Mouse (Mus musculus): ENCODE measurements around the gene Scgb1a1. TPM values are rescaled to one million over a fixed set of nuclear protein-coding genes. Genes with fewer than 3 reads are reported as not detected.
"Not testable (repeated sequence)": the region's sequence is repeated elsewhere in the genome, so short reads cannot be mapped to it uniquely, and the experiment has no call there.

Gene Scgb1a1
- polyA plus RNA-seq (2014; fragmentation: Nextera tagmentation; extraction: Ambion mirVana), result not detected in 2 replicates

DNA sequence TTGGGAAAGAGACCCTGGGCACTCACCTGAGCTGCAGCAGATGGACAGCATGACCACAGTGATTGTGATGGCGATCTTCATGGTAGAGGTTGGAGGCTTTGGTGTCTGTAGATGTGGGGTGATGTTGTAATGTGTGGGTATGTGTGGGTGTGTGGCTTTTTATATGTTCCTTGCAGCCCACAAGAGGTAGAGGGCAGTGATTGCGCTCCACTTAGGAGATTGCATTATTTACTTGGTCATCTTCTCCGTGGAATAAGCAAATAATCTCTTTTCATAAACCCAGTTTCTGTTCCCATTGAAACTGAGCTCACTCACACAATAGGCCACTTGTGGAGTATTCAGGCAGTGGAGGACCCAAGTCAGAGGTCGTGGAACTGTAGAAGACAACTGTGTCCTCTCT is at the start of gene Scgb1a1:
Gene Scgb1a1, minus strand, starts transcription at position 138 of the 400 bp plus-strand sequence.
- ATAC-seq (replicated peaks; ENCODE audit: low FRiP score) (no peak), DNase-seq (ENCODE audit: low spot score) (no peak)
- no peak within 1 kb of the TSS for H3K27ac ChIP-seq (ENCODE audit: low read depth, low read length)
- no peaks in the 10 kb centered on the region for H3K36me3 ChIP-seq (ENCODE audit: control insufficient read depth, insufficient read depth, low read length)
- H3K4me1 ChIP-seq (replicated peaks; ENCODE audit: control insufficient read depth, insufficient read depth, low read length), result no peaks in the 10 kb centered on the region
- H3K9me3 ChIP-seq (ENCODE audit: control insufficient read depth, low read length), result no peaks in the 10 kb centered on the region
- H3K4me3 ChIP-seq (ENCODE audit: low read depth, low read length), result no peak within 1 kb of the TSS
- H3K4me2 ChIP-seq (ENCODE audit: low read depth, low read length, severe bottlenecking), result no peak within 1 kb of the TSS
- 82% methylated on average over 4 of the region's 4 CpGs for WGBS
- H3K9ac ChIP-seq (ENCODE audit: low read length), result no peak within 1 kb of the TSS
- H3K27me3 ChIP-seq (ENCODE audit: control insufficient read depth, insufficient read depth, low read length), result no peaks in the 10 kb centered on the region

DNA sequence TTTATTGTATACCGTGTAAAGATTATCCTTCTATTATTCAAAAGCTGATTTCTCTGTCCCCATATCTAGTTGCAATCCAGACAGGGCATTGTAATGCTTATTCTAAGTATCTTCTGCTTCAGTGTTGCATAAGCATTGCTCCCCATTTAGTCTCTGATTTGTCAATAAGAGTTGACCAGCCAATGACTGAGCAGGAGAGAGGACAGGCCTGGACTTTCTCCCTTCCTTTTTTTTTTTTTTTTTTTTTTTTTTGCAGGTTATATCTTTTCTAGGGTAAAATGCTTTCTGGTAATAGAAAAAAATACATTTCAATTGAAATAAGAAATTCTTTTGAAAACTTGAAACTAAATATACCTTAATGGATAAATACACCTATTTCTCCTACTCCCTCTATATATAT is 49.4 kb upstream of the Scgb1a1 start:
- Histone ChIP-seq H3K4me2 (ENCODE audit: low read depth, low read length, severe bottlenecking) (no peak overlapping the region), H3K27ac (ENCODE audit: low read depth, low read length) (no peak overlapping the region), H3K9me3 (ENCODE audit: control insufficient read depth, low read length) (no peaks in the 10 kb centered on the region), H3K4me3 (ENCODE audit: low read depth, low read length) (no peak overlapping the region), H3K27me3 (ENCODE audit: control insufficient read depth, insufficient read depth, low read length) (no peaks in the 10 kb centered on the region), H3K4me1 (replicated peaks; ENCODE audit: control insufficient read depth, insufficient read depth, low read length) (peaks cover 5% of the 10 kb centered on the region; the same call in 1 of the 2 replicates), H3K36me3 (ENCODE audit: control insufficient read depth, insufficient read depth, low read length) (no peaks in the 10 kb centered on the region), H3K9ac (ENCODE audit: low read length) (no peak overlapping the region)
- DNase-seq (ENCODE audit: low spot score) (no peak), ATAC-seq (replicated peaks; ENCODE audit: low FRiP score) (no peak)
- whole genome bisulfite sequencing, result 85% methylated on average over 1 of the region's 1 CpGs

DNA sequence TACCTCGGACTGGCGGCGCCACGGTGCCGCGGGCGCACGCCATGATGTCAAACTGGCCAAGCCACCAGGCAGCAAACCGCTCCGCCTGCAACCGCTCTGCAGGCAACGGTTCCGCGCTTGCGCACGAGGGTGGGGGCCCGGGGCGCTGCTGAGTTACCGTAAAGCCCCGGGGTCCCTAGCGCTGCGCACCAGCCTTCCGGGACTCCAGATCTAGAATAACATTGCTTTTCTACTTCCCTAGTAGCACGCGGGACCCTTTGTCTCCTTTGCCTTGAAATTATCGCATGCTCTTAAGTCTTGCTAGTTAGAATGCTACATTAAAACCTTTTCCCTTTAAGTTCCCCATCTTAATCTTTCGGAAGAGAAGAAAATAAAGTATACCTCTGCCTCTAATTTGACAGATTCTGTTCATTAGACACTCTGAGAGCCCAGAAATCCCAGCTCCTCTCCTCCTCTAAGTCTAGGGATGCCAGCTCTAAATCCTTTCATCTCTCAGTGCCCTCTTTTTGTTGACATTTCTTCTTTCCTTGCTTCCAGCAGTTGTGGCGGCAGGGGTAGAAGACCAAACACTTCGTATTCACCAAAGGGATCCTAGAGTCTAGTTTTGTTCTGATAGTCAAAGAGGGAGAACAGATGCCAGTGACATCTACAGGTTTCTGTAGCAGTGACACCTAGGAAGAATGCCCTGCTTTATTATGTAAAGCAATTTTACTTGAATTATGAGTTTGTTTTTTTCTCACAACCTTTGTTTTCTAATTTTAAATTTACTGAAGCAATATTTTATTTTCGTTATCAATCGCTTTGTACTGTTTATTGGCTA is 48.0 kb upstream of the Scgb1a1 start, which contains the start of gene Asrgl1:
Gene Asrgl1, minus strand, starts transcription at position 125 of the 820 bp plus-strand sequence.
- Histone ChIP-seq H3K4me1 (replicated peaks; ENCODE audit: control insufficient read depth, insufficient read depth, low read length) (peaks cover 5% of the 10 kb centered on the region; the same call in 1 of the 2 replicates), H3K27ac (ENCODE audit: low read depth, low read length) (no peak within 1 kb of the TSS), H3K36me3 (ENCODE audit: control insufficient read depth, insufficient read depth, low read length) (no peaks in the 10 kb centered on the region), H3K4me2 (ENCODE audit: low read depth, low read length, severe bottlenecking) (peak within 1 kb of the TSS; percentile 87), H3K27me3 (ENCODE audit: control insufficient read depth, insufficient read depth, low read length) (no peaks in the 10 kb centered on the region), H3K9me3 (ENCODE audit: control insufficient read depth, low read length) (no peaks in the 10 kb centered on the region), H3K4me3 (ENCODE audit: low read depth, low read length) (peak within 1 kb of the TSS; percentile 65), H3K9ac (ENCODE audit: low read length) (peak within 1 kb of the TSS; percentile 76)
- WGBS, result 12% methylated on average over 31 of the region's 31 CpGs
- ATAC-seq (replicated peaks; ENCODE audit: low FRiP score), result peak; percentile 98
- peak; percentile 95 for DNase-seq (ENCODE audit: low spot score)

DNA sequence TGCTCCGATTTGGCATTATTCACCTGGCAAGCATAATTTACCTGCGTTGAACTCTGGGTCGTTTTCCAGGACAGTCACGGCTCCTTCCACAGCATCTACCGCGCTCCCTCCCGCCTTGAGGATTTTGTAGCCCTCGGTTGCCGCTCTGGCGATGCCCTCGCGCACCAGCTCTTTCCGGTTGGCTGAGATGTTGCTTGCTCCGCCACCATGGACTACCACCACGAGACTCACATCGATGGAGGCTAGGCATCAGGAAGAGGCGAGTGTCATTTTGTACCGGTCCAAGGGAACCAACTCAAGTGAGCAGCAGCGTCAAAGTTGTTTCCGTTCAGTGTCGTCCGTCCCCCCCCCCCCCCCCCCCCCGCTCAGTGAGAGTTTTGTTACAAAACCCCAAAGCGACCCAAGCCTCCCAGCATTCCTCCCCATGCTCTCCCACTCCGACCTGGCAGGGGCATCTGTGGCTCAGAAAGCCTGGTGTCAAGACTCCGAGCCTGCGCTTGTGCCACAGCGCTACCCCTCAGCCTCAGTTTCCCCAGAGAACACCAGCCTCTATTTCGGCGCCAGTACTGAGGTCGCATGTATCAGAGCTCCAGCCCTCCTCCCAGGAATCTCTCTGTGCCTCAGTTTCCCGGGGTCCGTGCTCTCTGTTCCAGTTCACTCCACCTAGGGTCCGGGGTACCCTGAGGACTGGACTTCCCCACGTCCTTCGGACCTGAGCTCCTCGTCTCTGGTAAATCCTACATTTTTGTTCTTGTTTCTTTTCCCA is 47.2 kb upstream of the Scgb1a1 start:
- H3K4me1 ChIP-seq (replicated peaks; ENCODE audit: control insufficient read depth, insufficient read depth, low read length), result peaks cover 5% of the 10 kb centered on the region; the same call in 1 of the 2 replicates
- no peaks in the 10 kb centered on the region for H3K27me3 ChIP-seq (ENCODE audit: control insufficient read depth, insufficient read depth, low read length)
- H3K36me3 ChIP-seq (ENCODE audit: control insufficient read depth, insufficient read depth, low read length), result no peaks in the 10 kb centered on the region
- H3K4me2 ChIP-seq (ENCODE audit: low read depth, low read length, severe bottlenecking), result peak overlapping the region; percentile 87
- no peak overlapping the region for H3K27ac ChIP-seq (ENCODE audit: low read depth, low read length)
- H3K9me3 ChIP-seq (ENCODE audit: control insufficient read depth, low read length), result no peaks in the 10 kb centered on the region
- 1% methylated on average over 35 of the region's 37 CpGs for WGBS
- peak overlapping the region; percentile 65 for H3K4me3 ChIP-seq (ENCODE audit: low read depth, low read length)
- ATAC-seq (replicated peaks; ENCODE audit: low FRiP score) (peak; percentile 86), DNase-seq (ENCODE audit: low spot score) (peak; percentile 62)
- peak overlapping the region; percentile 76 for H3K9ac ChIP-seq (ENCODE audit: low read length)

DNA sequence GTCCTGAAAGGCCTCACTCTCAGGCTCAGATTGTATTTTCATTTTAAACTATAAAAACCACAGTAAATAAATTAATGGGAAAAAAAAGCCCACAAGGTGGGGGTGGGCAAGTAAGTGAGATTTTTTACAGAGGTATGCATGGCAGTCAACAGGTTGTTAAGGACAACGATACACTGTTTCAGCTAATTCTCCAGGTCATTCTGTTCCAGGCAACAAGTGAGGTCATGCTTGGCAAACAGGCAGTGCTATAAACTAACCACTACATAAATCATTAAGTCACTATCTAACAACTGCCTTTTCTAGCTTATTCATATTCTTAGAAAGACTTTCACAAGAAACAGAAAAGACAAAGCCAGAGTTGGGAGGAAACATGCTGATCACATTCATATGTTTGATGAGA is 42.2 kb upstream of the Scgb1a1 start:
- no peak for ATAC-seq (replicated peaks; ENCODE audit: low FRiP score)
- no peaks in the 10 kb centered on the region for H3K36me3 ChIP-seq (ENCODE audit: control insufficient read depth, insufficient read depth, low read length)
- no peaks in the 10 kb centered on the region for H3K9me3 ChIP-seq (ENCODE audit: control insufficient read depth, low read length)
- H3K4me1 ChIP-seq (replicated peaks; ENCODE audit: control insufficient read depth, insufficient read depth, low read length), result peaks cover 5% of the 10 kb centered on the region; the same call in 1 of the 2 replicates
- no peaks in the 10 kb centered on the region for H3K27me3 ChIP-seq (ENCODE audit: control insufficient read depth, insufficient read depth, low read length)
- no peak overlapping the region for H3K9ac ChIP-seq (ENCODE audit: low read length)
- H3K4me2 ChIP-seq (ENCODE audit: low read depth, low read length, severe bottlenecking), result no peak overlapping the region
- DNase-seq (ENCODE audit: low spot score), result no peak
- 96% methylated on average over 1 of the region's 1 CpGs for WGBS
- no peak overlapping the region for H3K4me3 ChIP-seq (ENCODE audit: low read depth, low read length)
- no peak overlapping the region for H3K27ac ChIP-seq (ENCODE audit: low read depth, low read length)

DNA sequence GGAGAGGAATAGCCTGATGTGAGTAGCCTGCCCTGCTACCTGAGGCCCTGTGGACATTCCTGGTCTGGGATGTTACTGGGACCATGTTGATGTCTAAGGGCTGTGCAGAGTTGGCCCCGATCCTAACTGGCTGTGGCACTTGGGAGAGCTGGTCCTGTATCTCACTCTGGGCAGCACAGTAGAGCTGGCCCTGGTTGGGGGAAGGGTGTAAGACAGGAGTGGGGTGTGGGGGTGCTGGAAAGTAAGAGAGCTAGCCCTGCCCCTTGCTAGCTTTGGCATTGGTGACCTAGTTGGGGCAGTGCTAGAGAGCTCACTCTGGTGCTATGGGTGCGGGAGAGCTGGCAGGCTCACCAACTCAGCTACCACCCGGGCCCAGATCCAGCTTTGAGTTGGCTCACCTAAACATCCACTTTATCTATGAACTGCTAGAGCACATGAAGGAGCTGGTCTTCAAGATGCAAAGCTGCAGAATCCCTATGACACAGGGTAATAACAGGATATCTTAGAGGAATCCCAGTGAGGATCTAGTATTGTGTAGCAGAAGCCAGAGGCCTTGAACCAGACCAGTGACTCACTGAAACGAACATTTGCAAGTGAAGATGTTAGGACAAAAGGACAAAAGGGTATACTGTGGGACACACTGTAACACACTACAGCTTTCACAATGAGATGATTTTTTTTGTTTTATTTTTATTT is 40.9 kb upstream of the Scgb1a1 start:
- Histone ChIP-seq H3K9ac (ENCODE audit: low read length) (no peak overlapping the region), H3K4me3 (ENCODE audit: low read depth, low read length) (no peak overlapping the region), H3K9me3 (ENCODE audit: control insufficient read depth, low read length) (no peaks in the 10 kb centered on the region), H3K4me2 (ENCODE audit: low read depth, low read length, severe bottlenecking) (no peak overlapping the region), H3K27me3 (ENCODE audit: control insufficient read depth, insufficient read depth, low read length) (no peaks in the 10 kb centered on the region), H3K4me1 (replicated peaks; ENCODE audit: control insufficient read depth, insufficient read depth, low read length) (no peaks in the 10 kb centered on the region), H3K27ac (ENCODE audit: low read depth, low read length) (no peak overlapping the region), H3K36me3 (ENCODE audit: control insufficient read depth, insufficient read depth, low read length) (no peaks in the 10 kb centered on the region)
- ATAC-seq (replicated peaks; ENCODE audit: low FRiP score) (0 out of 2 replicates have a peak, but pooled peaks have one; percentile 10), DNase-seq (ENCODE audit: low spot score) (no peak)
- WGBS, result 94% methylated on average over 4 of the region's 4 CpGs

DNA sequence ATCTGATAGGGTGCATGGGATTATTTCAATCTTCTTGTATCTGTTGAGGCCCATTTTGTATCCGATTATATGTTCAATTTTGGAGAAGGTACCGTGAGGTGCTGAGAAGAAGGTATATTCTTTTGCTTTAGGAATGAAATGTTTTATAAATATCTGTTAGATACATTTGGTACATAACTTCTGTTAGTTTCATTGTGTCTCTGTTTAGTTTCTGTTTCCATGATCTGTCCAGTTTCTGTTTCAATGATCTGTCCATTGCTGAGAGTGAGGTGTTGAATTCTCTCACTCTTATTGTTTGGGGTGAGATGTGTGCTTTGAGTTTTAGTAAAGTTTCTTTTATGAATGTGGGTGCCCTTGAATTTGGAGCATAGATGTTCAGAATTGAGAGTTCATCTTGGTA is 36.2 kb upstream of the Scgb1a1 start:
- not testable (repeated sequence) for H3K36me3 ChIP-seq (ENCODE audit: control insufficient read depth, insufficient read depth, low read length); H3K4me1 ChIP-seq (replicated peaks; ENCODE audit: control insufficient read depth, insufficient read depth, low read length); H3K4me3 ChIP-seq (ENCODE audit: low read depth, low read length); H3K27me3 ChIP-seq (ENCODE audit: control insufficient read depth, insufficient read depth, low read length); H3K27ac ChIP-seq (ENCODE audit: low read depth, low read length); ATAC-seq (replicated peaks; ENCODE audit: low FRiP score); H3K9me3 ChIP-seq (ENCODE audit: control insufficient read depth, low read length); DNase-seq (ENCODE audit: low spot score); H3K9ac ChIP-seq (ENCODE audit: low read length); H3K4me2 ChIP-seq (ENCODE audit: low read depth, low read length, severe bottlenecking)
- WGBS, result 94% methylated on average over 2 of the region's 2 CpGs

DNA sequence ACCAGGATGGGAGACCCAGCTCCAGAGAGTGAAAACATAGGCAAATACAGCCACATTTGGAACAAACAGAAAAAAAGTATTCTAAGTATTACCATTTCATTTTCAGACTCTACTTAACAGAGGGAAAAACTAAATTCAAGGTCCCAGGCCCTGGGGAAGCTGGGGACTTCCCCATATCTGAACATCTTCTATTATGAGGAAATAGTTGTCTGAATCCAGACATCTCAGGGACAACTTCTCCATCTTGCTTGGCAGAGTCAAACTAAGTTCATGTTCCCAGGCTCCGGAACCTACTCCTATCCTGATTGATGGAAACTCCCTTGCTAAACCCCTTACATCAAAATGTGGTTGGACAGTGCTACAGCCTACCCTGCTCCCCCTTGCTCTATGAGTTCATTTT is 34.6 kb upstream of the Scgb1a1 start:
- Histone ChIP-seq H3K4me2 (ENCODE audit: low read depth, low read length, severe bottlenecking) (no peak overlapping the region), H3K9ac (ENCODE audit: low read length) (no peak overlapping the region), H3K27ac (ENCODE audit: low read depth, low read length) (no peak overlapping the region), H3K4me1 (replicated peaks; ENCODE audit: control insufficient read depth, insufficient read depth, low read length) (no peaks in the 10 kb centered on the region), H3K36me3 (ENCODE audit: control insufficient read depth, insufficient read depth, low read length) (no peaks in the 10 kb centered on the region), H3K9me3 (ENCODE audit: control insufficient read depth, low read length) (no peaks in the 10 kb centered on the region), H3K4me3 (ENCODE audit: low read depth, low read length) (no peak overlapping the region), H3K27me3 (ENCODE audit: control insufficient read depth, insufficient read depth, low read length) (no peaks in the 10 kb centered on the region)
- WGBS, result 100% methylated on average over 1 of the region's 1 CpGs
- DNase-seq (ENCODE audit: low spot score), result no peak
- no peak for ATAC-seq (replicated peaks; ENCODE audit: low FRiP score)

Data from forebrain, embryonic 11.5 days (tissue).